Mouse (Mus musculus) heart, embryonic 13.5 days (tissue): ENCODE measurements around the gene Fbxl18. TPM values are rescaled to one million over a fixed set of nuclear protein-coding genes. Genes with fewer than 3 reads are reported as not detected.

Source experiments
- ATAC-seq: fragments of 200-750 bp; cut with Nextera tagmentation; 2 replicates; pipeline ENCODE4 v1.8.0; 2017; ENCODE audit warnings: moderate TSS enrichment; ENCODE audit not compliant: insufficient number of reproducible peaks, low FRiP score, low TSS enrichment; ENCODE audit errors: extremely low read depth
- H3K27ac ChIP-seq: fragments of 300-500 bp; sonication (generic); replicated peaks from 2 replicates; pipeline ENCODE4 v1.5.1; 2015; ENCODE audit warnings: moderate library complexity, mild to moderate bottlenecking, inconsistent platforms
- H3K27me3 ChIP-seq: fragments of 300-500 bp; sonication (generic); replicated peaks from 2 replicates; pipeline ENCODE4 v1.6.1; 2015; ENCODE audit warnings: mild to moderate bottlenecking, inconsistent platforms
- H3K36me3 ChIP-seq: fragments of 300-500 bp; sonication (generic); 2 replicates; pipeline ENCODE4 v1.6.1; 2015; ENCODE audit warnings: mild to moderate bottlenecking, inconsistent platforms
- H3K4me1 ChIP-seq: fragments of 300-500 bp; sonication (generic); 2 replicates; pipeline ENCODE4 v1.6.1; 2015; ENCODE audit warnings: inconsistent platforms
- H3K4me2 ChIP-seq: fragments of 300-500 bp; sonication (generic); 2 replicates; pipeline ENCODE4 v1.6.1; 2015; ENCODE audit warnings: inconsistent platforms, mild to moderate bottlenecking, moderate library complexity
- H3K4me3 ChIP-seq: fragments of 300-500 bp; sonication (generic); 2 replicates; pipeline ENCODE4 v1.5.1; 2015; ENCODE audit warnings: moderate library complexity, mild to moderate bottlenecking, inconsistent platforms
- H3K9ac ChIP-seq: fragments of 300-500 bp; sonication (generic); 2 replicates; pipeline ENCODE4 v1.6.1; 2015; ENCODE audit warnings: inconsistent platforms, mild to moderate bottlenecking, moderate library complexity
- H3K9me3 ChIP-seq: fragments of 300-500 bp; sonication (generic); 2 replicates; pipeline ENCODE4 v1.6.1; 2016; ENCODE audit warnings: inconsistent platforms
- WGBS: fragments of 180-500 bp; shearing (Covaris S2); methylation state at CpG from one replicate; pipeline ENCODE4 v1.1.7; 2015; ENCODE audit warnings: mixed read lengths; 5-methylcytosine and 5-hydroxymethylcytosine counted together
- polyA plus RNA-seq: library from polyadenylated mRNA; unstranded; fragments of >200 nt; fragmentation: Nextera tagmentation; extraction: Ambion mirVana; gene quantifications from 2 replicates; pipeline ENCODE4 v1.2.1, GENCODE M21; 2015

The Fbxl18 gene
- polyA plus RNA-seq, 1 experiment from 2014 or later, result 8.7 TPM

GRCm38 (mm10) chr5:142819385-142820275, 75.6 kb downstream of the Fbxl18 start:
- H3K4me1 ChIP-seq, result peaks cover 18% of the 10 kb centered on the region
- ATAC-seq, result no peak
- H3K4me3 ChIP-seq, result peak overlapping the region; percentile 94
- peak overlapping the region; percentile 98 for H3K9ac ChIP-seq
- WGBS, result under 1% methylated on average over 36 of the region's 36 CpGs
- no peaks in the 10 kb centered on the region for H3K9me3 ChIP-seq
- peak overlapping the region; percentile 76 for H3K4me2 ChIP-seq
- H3K27ac ChIP-seq, result peak overlapping the region; percentile 100
- H3K27me3 ChIP-seq, result no peaks in the 10 kb centered on the region
- no peaks in the 10 kb centered on the region for H3K36me3 ChIP-seq

- Histone ChIP-seq H3K4me3 (peak overlapping the region; percentile 94), H3K36me3 (no peaks in the 10 kb centered on the region), H3K9me3 (no peaks in the 10 kb centered on the region), H3K27me3 (no peaks in the 10 kb centered on the region), H3K4me2 (peak overlapping the region; percentile 76), H3K27ac (peak overlapping the region; percentile 100), H3K9ac (peak overlapping the region; percentile 98), H3K4me1 (peaks cover 10% of the 10 kb centered on the region)
- no peak for ATAC-seq
- WGBS, result under 1% methylated on average over 43 of the region's 43 CpGs
These were observed 76.5 kb downstream of the Fbxl18 start for GRCm38 (mm10) chr5:142818435-142819360.

GRCm38 (mm10) chr5:142817524-142818434, 77.4 kb downstream of the Fbxl18 start, which contains the start of gene Tnrc18:
Gene Tnrc18, minus strand, starts transcription at chr5:142817662.
- under 1% methylated on average over 55 of the region's 56 CpGs for WGBS
- Histone ChIP-seq H3K27me3 (no peaks in the 10 kb centered on the region), H3K4me3 (peak within 1 kb of the TSS; percentile 94), H3K9ac (peak within 1 kb of the TSS; percentile 100), H3K4me2 (peak within 1 kb of the TSS; percentile 92), H3K27ac (peak within 1 kb of the TSS; percentile 100), H3K36me3 (no peaks in the 10 kb centered on the region), H3K4me1 (peaks cover 10% of the 10 kb centered on the region), H3K9me3 (no peaks in the 10 kb centered on the region)
- ATAC-seq, result peak; percentile 71

Other genes starting within 250 kb of the Fbxl18 start
- gene Slc29a4, start 202.9 kb downstream of the Fbxl18 start, polyA plus RNA-seq, result 1.7 and 2.2 TPM in 2 replicates
- 15.9 and 18.6 TPM in 2 replicates for gene Tnrc18, start 77.8 kb downstream of the Fbxl18 start, polyA plus RNA-seq
- gene Actb, start 11.3 kb upstream of the Fbxl18 start, polyA plus RNA-seq, result 6,383 and 6,386 TPM in 2 replicates
- 135 and 155 TPM in 2 replicates for gene Fscn1, start 64.9 kb upstream of the Fbxl18 start, polyA plus RNA-seq
- 24.6 and 25.1 TPM in 2 replicates for gene Rnf216, start 217.6 kb upstream of the Fbxl18 start, polyA plus RNA-seq